Mouse (Mus musculus) G1E (cell line): Measurements from ENCODE around the gene Creb3l2.

Experiments used
- CTCF ChIP-seq: IDR thresholded peaks from 2 replicates; pipeline ENCODE4 v1.5.1; 2012; ENCODE audit warnings: low read depth, low read length, inconsistent platforms, mixed read lengths
- GATA1 ChIP-seq: IDR thresholded peaks from 2 replicates; pipeline ENCODE4 v1.6.1; 2012; ENCODE audit warnings: borderline replicate concordance, low read length, inconsistent platforms, mixed read lengths
- POLR2AphosphoS5 ChIP-seq: IDR thresholded peaks from 2 replicates; pipeline ENCODE4 v1.6.1; 2012; ENCODE audit warnings: low read depth, low read length, inconsistent platforms; ENCODE audit not compliant: insufficient replicate concordance
- TAL1 ChIP-seq: conservative IDR thresholded peaks from 2 replicates; pipeline ENCODE4 v1.6.1; 2012; ENCODE audit warnings: low read depth, low read length, inconsistent platforms, mixed read lengths

DNA sequence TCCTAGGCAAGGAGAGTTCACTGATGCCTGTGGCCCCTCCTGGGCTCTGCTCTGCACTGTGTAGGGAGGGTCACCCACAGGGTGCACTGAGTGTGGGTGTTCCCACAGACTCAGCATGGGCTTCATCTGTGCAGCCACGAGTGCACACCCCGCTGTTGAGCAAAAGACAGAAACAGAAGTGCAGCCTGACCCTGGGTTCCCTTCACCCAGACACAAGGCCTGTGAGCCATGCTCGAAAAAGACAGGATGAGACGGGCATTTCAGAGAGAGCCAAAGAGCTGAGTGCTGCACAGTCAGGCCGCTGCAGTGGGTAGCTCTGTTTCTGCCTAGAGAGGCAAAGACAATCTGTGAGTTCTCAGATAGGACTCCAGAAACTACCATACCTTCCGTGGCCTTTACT is 114.4 kb downstream of the Creb3l2 start:
- TF ChIP-seq GATA1 (no peak), CTCF (no peak), TAL1 (no peak), POLR2AphosphoS5 (no peak)
